Mouse (Mus musculus): Measurements from ENCODE around the gene Pnldc1. TPM values are rescaled to one million over a fixed set of nuclear protein-coding genes. Genes with fewer than 3 reads are reported as not detected.
"Not testable (repeated sequence)": the region's sequence is repeated elsewhere in the genome, so short reads cannot be mapped to it uniquely, and the experiment has no call there.

Pnldc1 gene
- total RNA-seq (2021): 2.6 and 4.6 TPM in 2 replicates
- long read RNA-seq, experiment 1, partial matches to known transcripts: 0 of 3 reads
- long read RNA-seq, experiment 1, other reads (novel, unspliced or antisense): 0 of 3 reads
- long read RNA-seq, experiment 2, partial matches to known transcripts: 1 of 4 reads
- long read RNA-seq, experiment 2, other reads (novel, unspliced or antisense): 1 of 4 reads

- DNase-seq: peak; percentile 40
These were observed at the start of gene Pnldc1 for GRCm38 (mm10) chr17:12909361-12910280. Pnldc1 (minus strand) TSS chr17:12910230.

GRCm38 (mm10) chr17:12959377-12959776 is 49.3 kb upstream of the Pnldc1 start:
- not testable (repeated sequence) for DNase-seq

GRCm38 (mm10) chr17:12956664-12957063 is 46.6 kb upstream of the Pnldc1 start:
- DNase-seq: peak; percentile 50

GRCm38 (mm10) chr17:12949669-12950068 is 39.6 kb upstream of the Pnldc1 start:
- no peak for DNase-seq

GRCm38 (mm10) chr17:12942459-12943162 is 32.6 kb upstream of the Pnldc1 start:
- no peak for DNase-seq

GRCm38 (mm10) chr17:12941543-12942260 is 31.7 kb upstream of the Pnldc1 start:
- no peak for DNase-seq

- DNase-seq: peak; percentile 31
These were observed 30.2 kb upstream of the Pnldc1 start, which contains the start of gene Acat3 for GRCm38 (mm10) chr17:12940151-12940805. Acat3 (minus strand) TSS chr17:12940600.

- not testable (repeated sequence) for DNase-seq
These were observed 29.5 kb upstream of the Pnldc1 start for GRCm38 (mm10) chr17:12939377-12940148.

GRCm38 (mm10) chr17:12938077-12938476 is 28.0 kb upstream of the Pnldc1 start:
- no peak for DNase-seq

GRCm38 (mm10) chr17:12937412-12937970 is 27.5 kb upstream of the Pnldc1 start:
- no peak for DNase-seq

GRCm38 (mm10) chr17:12935719-12936118 is 25.7 kb upstream of the Pnldc1 start:
- no peak for DNase-seq

GRCm38 (mm10) chr17:12931576-12931975 is 21.5 kb upstream of the Pnldc1 start:
- DNase-seq: not testable (repeated sequence)

GRCm38 (mm10) chr17:12925703-12926180 is 15.7 kb upstream of the Pnldc1 start:
- DNase-seq: no peak

GRCm38 (mm10) chr17:12925001-12925400 is 15.0 kb upstream of the Pnldc1 start:
- peak; percentile 27 for DNase-seq

GRCm38 (mm10) chr17:12921073-12921472 is 11.0 kb upstream of the Pnldc1 start:
- no peak for DNase-seq

- DNase-seq: peak; percentile 68
These were observed 6.8 kb upstream of the Pnldc1 start for GRCm38 (mm10) chr17:12916588-12917380.

GRCm38 (mm10) chr17:12915881-12916583 is 6.0 kb upstream of the Pnldc1 start, which contains the start of gene Mrpl18:
Mrpl18 (minus strand) TSS chr17:12916345.
- DNase-seq: peak; percentile 99

- peak; percentile 56 for DNase-seq
These were observed 5.5 kb upstream of the Pnldc1 start, which contains the start of gene Tcp1 for GRCm38 (mm10) chr17:12915488-12915880. Tcp1 (plus strand) TSS chr17:12915701.
